Mouse (Mus musculus) cerebellum, adult 2 months (tissue): ENCODE results near the gene Cltc. TPM values are rescaled to one million over a fixed set of nuclear protein-coding genes. Genes with fewer than 3 reads are reported as not detected.
"Not testable (repeated sequence)": the region's sequence is repeated elsewhere in the genome, so short reads cannot be mapped to it uniquely, and the experiment has no call there.

Source experiments
- DNase-seq, 2 experiments: peaks; one replicate each; pipeline ENCODE4 v3.0.0; 2021
- H3K27ac ChIP-seq: fragments of 200-500 bp; 2 replicates; pipeline ENCODE4 v1.5.1; 2012; ENCODE audit warnings: low read length, control low read depth, inconsistent platforms; ENCODE audit not compliant: insufficient read depth
- H3K27me3 ChIP-seq: fragments of 200-500 bp; 2 replicates; pipeline ENCODE4 v1.6.1; 2012; ENCODE audit warnings: inconsistent platforms, mild to moderate bottlenecking, low read length, moderate library complexity; ENCODE audit not compliant: control insufficient read depth, insufficient read depth
- H3K4me1 ChIP-seq: fragments of 200-500 bp; 2 replicates; pipeline ENCODE4 v1.6.1; 2011; ENCODE audit warnings: low read length; ENCODE audit not compliant: control insufficient read depth, insufficient read depth
- H3K4me3 ChIP-seq: fragments of 200-500 bp; replicated peaks from 2 replicates; pipeline ENCODE3; 2011; ENCODE audit warnings: mild to moderate bottlenecking, low read depth, low read length, control low read depth; ENCODE audit not compliant: insufficient read depth
- CTCF ChIP-seq: fragments of 200-500 bp; IDR thresholded peaks from 2 replicates; pipeline ENCODE4 v1.5.1; 2011; ENCODE audit warnings: low read depth, mild to moderate bottlenecking, control low read depth, low read length, moderate library complexity, borderline replicate concordance; ENCODE audit not compliant: insufficient read depth
- POLR2A ChIP-seq: fragments of 200-500 bp; IDR thresholded peaks from 2 replicates; pipeline ENCODE4 v1.6.1; 2011; ENCODE audit warnings: low read length, control low read depth, borderline replicate concordance; ENCODE audit not compliant: insufficient read depth
- WGBS: fragments of 180-500 bp; shearing (Covaris S2); methylation state at CpG from one replicate; pipeline ENCODE4 v1.1.7; 2018; 5-methylcytosine and 5-hydroxymethylcytosine counted together
- polyA plus RNA-seq: library from polyadenylated mRNA; depleted of rRNA; stranded (reverse); fragments of >200 nt; gene quantifications from 2 replicates; pipeline ENCODE4 v1.2.3, GENCODE M21; 2012

Gene Cltc
- polyA plus RNA-seq, 1 experiment, result 465 TPM

GRCm38 (mm10) chr11:86749776-86750423 is 7.5 kb downstream of the Cltc start:
- WGBS, result 3% methylated on average over 3 of the region's 3 CpGs
- DNase-seq, result peak in 1 of 2 experiments; percentile 60
- H3K4me3 ChIP-seq, result no peak overlapping the region
- no peaks in the 10 kb centered on the region for H3K27me3 ChIP-seq
- peaks cover 8% of the 10 kb centered on the region; the same call in 1 of the 2 replicates for H3K4me1 ChIP-seq
- TF ChIP-seq CTCF (no peak), POLR2A (no peak)
- H3K27ac ChIP-seq, result no peak overlapping the region

GRCm38 (mm10) chr11:86745634-86746404 is 11.5 kb downstream of the Cltc start:
- DNase-seq, result no peak
- no peak overlapping the region for H3K27ac ChIP-seq
- no peak for TF ChIP-seq POLR2A
- TF ChIP-seq CTCF, result no peak
- H3K4me1 ChIP-seq, result peaks cover 8% of the 10 kb centered on the region; the same call in 1 of the 2 replicates
- H3K27me3 ChIP-seq, result no peaks in the 10 kb centered on the region
- H3K4me3 ChIP-seq, result no peak overlapping the region
- 51% methylated on average over 3 of the region's 3 CpGs for WGBS

DNA sequence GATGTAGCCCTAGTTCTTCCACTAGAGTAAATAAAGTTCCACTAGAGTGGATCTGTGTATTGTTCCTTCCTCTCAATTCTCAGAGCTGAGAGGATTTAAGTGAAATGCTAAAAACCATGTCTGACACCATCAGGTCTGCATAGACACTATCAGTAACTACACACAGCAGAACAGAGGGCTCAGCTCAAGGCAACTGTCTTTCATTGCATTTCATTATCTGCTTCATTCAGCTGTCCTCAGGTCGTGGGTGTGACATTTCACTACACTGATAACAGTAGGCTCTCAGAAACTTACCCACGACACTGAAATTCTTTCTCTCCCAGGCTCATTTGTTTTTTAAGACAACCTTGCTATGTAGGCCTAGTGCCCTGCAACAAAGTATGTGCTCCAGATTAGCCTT is 14.8 kb downstream of the Cltc start:
- no peak for DNase-seq
- H3K27ac ChIP-seq, result no peak overlapping the region
- H3K4me1 ChIP-seq, result peaks cover 8% of the 10 kb centered on the region; the same call in 1 of the 2 replicates
- WGBS, result 37% methylated on average over 2 of the region's 2 CpGs
- TF ChIP-seq POLR2A (no peak), CTCF (no peak)
- H3K27me3 ChIP-seq, result no peaks in the 10 kb centered on the region
- H3K4me3 ChIP-seq, result no peak overlapping the region

GRCm38 (mm10) chr11:86741505-86741904 is 15.9 kb downstream of the Cltc start:
- DNase-seq, result no peak
- no peak for TF ChIP-seq POLR2A
- TF ChIP-seq CTCF, result no peak
- 91% methylated on average over 5 of the region's 5 CpGs for WGBS
- Histone ChIP-seq H3K4me3 (no peak overlapping the region), H3K4me1 (peaks cover 8% of the 10 kb centered on the region; the same call in 1 of the 2 replicates), H3K27me3 (no peaks in the 10 kb centered on the region), H3K27ac (no peak overlapping the region)

- TF ChIP-seq POLR2A, result no peak
- no peak for TF ChIP-seq CTCF
- DNase-seq, result no peak
- WGBS, result 78% methylated on average over 2 of the region's 2 CpGs
- H3K4me3 ChIP-seq, result no peak overlapping the region
- no peaks in the 10 kb centered on the region for H3K27me3 ChIP-seq
- H3K27ac ChIP-seq, result no peak overlapping the region
- no peaks in the 10 kb centered on the region; the same call in 1 of the 2 replicates for H3K4me1 ChIP-seq
Observed at GRCm38 (mm10) chr11:86739470-86739869, 17.9 kb downstream of the Cltc start.

GRCm38 (mm10) chr11:86738956-86739355 is 18.4 kb downstream of the Cltc start:
- no peak overlapping the region for H3K27ac ChIP-seq
- H3K4me3 ChIP-seq, result no peak overlapping the region
- TF ChIP-seq CTCF (no peak), POLR2A (no peak)
- WGBS, result 93% methylated on average over 1 of the region's 1 CpGs
- no peaks in the 10 kb centered on the region; the same call in 1 of the 2 replicates for H3K4me1 ChIP-seq
- no peak for DNase-seq
- H3K27me3 ChIP-seq, result no peaks in the 10 kb centered on the region

DNA sequence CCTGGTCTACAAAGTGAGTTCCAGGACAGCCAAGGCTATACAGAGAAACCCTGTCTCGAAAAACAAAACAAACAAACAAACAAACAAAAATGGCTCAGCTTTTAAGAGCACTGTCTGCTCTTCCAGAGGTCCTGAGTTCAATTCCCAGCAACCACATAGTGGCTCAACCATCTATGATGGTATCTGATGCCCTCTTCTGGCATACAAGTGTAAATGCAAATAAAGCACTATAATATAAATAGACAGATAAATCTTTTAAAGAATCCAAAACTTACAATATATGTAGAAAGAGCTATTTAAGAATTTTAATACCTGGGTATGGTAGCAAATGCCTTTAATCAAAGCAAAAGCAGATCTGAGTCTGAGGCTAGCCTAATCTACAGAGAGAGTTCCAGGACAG is 19.1 kb downstream of the Cltc start:
- DNase-seq, H3K27ac ChIP-seq, H3K4me1 ChIP-seq, H3K4me3 ChIP-seq, H3K27me3 ChIP-seq: not testable (repeated sequence)
- 96% methylated on average over 1 of the region's 1 CpGs for WGBS
